Mouse (Mus musculus) MEL (cell line): ENCODE measurements at regions not wholly inside any gene's neighbourhood (a gene's known extent, or its start where the extent isn't known, plus 50 kb on each side); places are given as distances from the start of the nearest gene placed in this dataset.

Experiments used
- DNase-seq: peaks from one replicate; pipeline ENCODE4 v3.0.0; 2011; ENCODE audit warnings: low read depth, low spot score
- H3K27ac ChIP-seq: 2 replicates; pipeline ENCODE4 v1.5.1; 2012; ENCODE audit warnings: low read depth, mild to moderate bottlenecking, control low read depth, low read length, moderate library complexity; ENCODE audit not compliant: control insufficient read depth
- H3K27me3 ChIP-seq, 2 experiments: fragments of 150-350 bp in 1 of 2; sonication (generic) in 1 of 2; 2 replicates each; pipeline ENCODE4 v1.6.1; 2012; ENCODE audit warnings: low read length in 2 of 2, mild to moderate bottlenecking in 2 of 2, improper control_type of control experiment in 1 of 2, moderate library complexity in 1 of 2; ENCODE audit not compliant: insufficient read depth in 2 of 2, control insufficient read depth in 1 of 2
- H3K36me3 ChIP-seq, 2 experiments: 2 replicates each; pipeline ENCODE4 v1.6.1; 2012 to 2014; ENCODE audit warnings: low read length in 2 of 2, improper control_type of control experiment in 1 of 2, inconsistent platforms in 1 of 2, mild to moderate bottlenecking in 1 of 2; ENCODE audit not compliant: insufficient read depth in 2 of 2, control insufficient read depth in 1 of 2
- H3K4me1 ChIP-seq, 2 experiments: fragments of 150-350 bp in 1 of 2; sonication (generic) in 1 of 2; 2 replicates each; pipeline ENCODE4 v1.6.1; 2012; ENCODE audit warnings: low read length in 2 of 2, improper control_type of control experiment in 1 of 2, mild to moderate bottlenecking in 1 of 2; ENCODE audit not compliant: insufficient read depth in 2 of 2, control insufficient read depth in 1 of 2
- H3K4me3 ChIP-seq, 2 experiments: fragments of 150-350 bp in 1 of 2; sonication (generic) in 1 of 2; 2 replicates each; pipeline ENCODE4 v1.5.1; 2012; ENCODE audit warnings: low read depth in 2 of 2, low read length in 2 of 2, mild to moderate bottlenecking in 2 of 2, moderate library complexity in 2 of 2, control low read depth in 1 of 2, improper control_type of control experiment in 1 of 2; ENCODE audit not compliant: control insufficient read depth in 1 of 2, insufficient read depth in 1 of 2
- H3K79me2 ChIP-seq: 2 replicates; pipeline ENCODE4 v1.6.1; 2012; ENCODE audit warnings: mild to moderate bottlenecking, low read length, moderate library complexity; ENCODE audit not compliant: control insufficient read depth, poor library complexity, insufficient read depth
- H3K9ac ChIP-seq: 2 replicates; pipeline ENCODE4 v1.6.1; 2012; ENCODE audit warnings: low read depth, mild to moderate bottlenecking, control low read depth, low read length, moderate library complexity; ENCODE audit not compliant: control insufficient read depth, poor library complexity, severe bottlenecking
- H3K9me3 ChIP-seq: fragments of 150-350 bp; sonication (generic); replicated peaks from 2 replicates; pipeline ENCODE4 v1.6.1; 2012; ENCODE audit warnings: mild to moderate bottlenecking, low read length, improper control_type of control experiment, moderate library complexity; ENCODE audit not compliant: insufficient read depth
- BHLHE40 ChIP-seq: IDR thresholded peaks from 2 replicates; pipeline ENCODE4 v1.6.1; 2012; ENCODE audit warnings: low read depth, mild to moderate bottlenecking, inconsistent platforms, low read length, improper control_type of control experiment, borderline replicate concordance
- CHD1 ChIP-seq: IDR thresholded peaks from 2 replicates; pipeline ENCODE4 v1.6.1; 2012; ENCODE audit warnings: low read depth, mild to moderate bottlenecking, inconsistent platforms, low read length, improper control_type of control experiment
- CHD2 ChIP-seq: IDR thresholded peaks from 2 replicates; pipeline ENCODE4 v1.6.1; 2011; ENCODE audit warnings: low read length, improper control_type of control experiment
- E2F4 ChIP-seq: IDR thresholded peaks from 2 replicates; pipeline ENCODE4 v1.6.1; 2011; ENCODE audit warnings: low read depth, low read length, improper control_type of control experiment, borderline replicate concordance
- GATA1 ChIP-seq: IDR thresholded peaks from 2 replicates; pipeline ENCODE4 v1.6.1; 2011; ENCODE audit warnings: low read depth, low read length, improper control_type of control experiment
- MEF2A ChIP-seq: IDR thresholded peaks from 2 replicates; pipeline ENCODE4 v1.6.1; 2014; ENCODE audit warnings: low read depth, mild to moderate bottlenecking, inconsistent platforms, low read length, improper control_type of control experiment; ENCODE audit not compliant: poor library complexity, insufficient replicate concordance, severe bottlenecking; ENCODE audit errors: extremely low read depth
- MYB ChIP-seq: IDR thresholded peaks from 2 replicates; pipeline ENCODE4 v1.6.1; 2011; ENCODE audit warnings: mild to moderate bottlenecking, low read depth, low read length, improper control_type of control experiment
- NRF1 ChIP-seq: IDR thresholded peaks from 2 replicates; pipeline ENCODE4 v1.6.1; 2014; ENCODE audit warnings: low read depth, mild to moderate bottlenecking, inconsistent platforms, low read length, improper control_type of control experiment, moderate library complexity; ENCODE audit not compliant: poor library complexity, insufficient read depth, severe bottlenecking
- POLR2AphosphoS5 ChIP-seq: IDR thresholded peaks from 2 replicates; pipeline ENCODE4 v1.6.1; 2012; ENCODE audit warnings: low read depth, borderline replicate concordance, mild to moderate bottlenecking, inconsistent platforms, low read length, moderate library complexity, mixed read lengths
- TAL1 ChIP-seq: IDR thresholded peaks from 2 replicates; pipeline ENCODE4 v1.6.1; 2012; ENCODE audit warnings: mild to moderate bottlenecking, inconsistent platforms, low read length, moderate library complexity, mixed read lengths
- ZC3H11A ChIP-seq: IDR thresholded peaks from 2 replicates; pipeline ENCODE4 v1.6.1; 2012; ENCODE audit warnings: low read depth, mild to moderate bottlenecking, inconsistent platforms, low read length, improper control_type of control experiment
- ZKSCAN1 ChIP-seq: IDR thresholded peaks from 2 replicates; pipeline ENCODE4 v1.6.1; 2012; ENCODE audit warnings: low read depth, mild to moderate bottlenecking, inconsistent platforms, low read length, improper control_type of control experiment, moderate library complexity
- ZMIZ1 ChIP-seq: IDR thresholded peaks from 2 replicates; pipeline ENCODE4 v1.6.1; 2012; ENCODE audit warnings: low read depth, mild to moderate bottlenecking, inconsistent platforms, low read length, improper control_type of control experiment, moderate library complexity
- ZNF384 ChIP-seq: IDR thresholded peaks from 2 replicates; pipeline ENCODE4 v1.6.1; 2012; ENCODE audit warnings: low read depth, mild to moderate bottlenecking, inconsistent platforms, low read length, improper control_type of control experiment

- no peak overlapping the region for H3K4me3 ChIP-seq
- H3K79me2 ChIP-seq, result no peaks in the 10 kb centered on the region
- no peak overlapping the region for H3K27ac ChIP-seq
- H3K4me1 ChIP-seq, result no peaks in the 10 kb centered on the region
- H3K36me3 ChIP-seq, result no peaks in the 10 kb centered on the region
- H3K9me3 ChIP-seq, result no peaks in the 10 kb centered on the region
- no peak for TF ChIP-seq GATA1
- TF ChIP-seq MYB, result no peak
- TF ChIP-seq MEF2A, result no peak
- TF ChIP-seq ZNF384, result no peak
- TF ChIP-seq CHD1, result no peak
- no peak for TF ChIP-seq ZC3H11A
- no peak for TF ChIP-seq CHD2
- TF ChIP-seq E2F4, result no peak
- TF ChIP-seq ZMIZ1, result no peak
- TF ChIP-seq ZKSCAN1, result no peak
- no peak for DNase-seq
- H3K9ac ChIP-seq, result no peak overlapping the region
- no peaks in the 10 kb centered on the region for H3K27me3 ChIP-seq
These were observed 446.8 kb downstream of the Cd83 start for GRCm38 (mm10) chr13:44231403-44231802.

GRCm38 (mm10) chr13:44231868-44232715 lies 447.5 kb downstream of the Cd83 start:
- no peaks in the 10 kb centered on the region for H3K4me1 ChIP-seq
- no peak overlapping the region for H3K9ac ChIP-seq
- H3K79me2 ChIP-seq, result no peaks in the 10 kb centered on the region
- H3K4me3 ChIP-seq, result no peak overlapping the region
- no peak for DNase-seq
- H3K27ac ChIP-seq, result no peak overlapping the region
- no peaks in the 10 kb centered on the region for H3K9me3 ChIP-seq
- H3K36me3 ChIP-seq, result no peaks in the 10 kb centered on the region
- H3K27me3 ChIP-seq, result no peaks in the 10 kb centered on the region
- TF ChIP-seq BHLHE40, result no peak
- no peak for TF ChIP-seq ZMIZ1
- no peak for TF ChIP-seq NRF1
- no peak for TF ChIP-seq TAL1
- no peak for TF ChIP-seq POLR2AphosphoS5
- TF ChIP-seq, all 39 proteins: peak for 0
